Mouse (Mus musculus) cerebellum, adult 2 months (tissue): Measurements from ENCODE around the gene Gm28053. TPM values are rescaled to one million over a fixed set of nuclear protein-coding genes. Genes with fewer than 3 reads are reported as not detected.

ENCODE experiments used
- DNase-seq, 2 experiments: peaks; one replicate each; pipeline ENCODE4 v3.0.0; 2021
- H3K27ac ChIP-seq: fragments of 200-500 bp; 2 replicates; pipeline ENCODE4 v1.5.1; 2012; ENCODE audit warnings: low read length, control low read depth, inconsistent platforms; ENCODE audit not compliant: insufficient read depth
- H3K27me3 ChIP-seq: fragments of 200-500 bp; 2 replicates; pipeline ENCODE4 v1.6.1; 2012; ENCODE audit warnings: inconsistent platforms, mild to moderate bottlenecking, low read length, moderate library complexity; ENCODE audit not compliant: control insufficient read depth, insufficient read depth
- H3K4me1 ChIP-seq: fragments of 200-500 bp; 2 replicates; pipeline ENCODE4 v1.6.1; 2011; ENCODE audit warnings: low read length; ENCODE audit not compliant: control insufficient read depth, insufficient read depth
- H3K4me3 ChIP-seq: fragments of 200-500 bp; replicated peaks from 2 replicates; pipeline ENCODE3; 2011; ENCODE audit warnings: mild to moderate bottlenecking, low read depth, low read length, control low read depth; ENCODE audit not compliant: insufficient read depth
- CTCF ChIP-seq: fragments of 200-500 bp; IDR thresholded peaks from 2 replicates; pipeline ENCODE4 v1.5.1; 2011; ENCODE audit warnings: low read depth, mild to moderate bottlenecking, control low read depth, low read length, moderate library complexity, borderline replicate concordance; ENCODE audit not compliant: insufficient read depth
- POLR2A ChIP-seq: fragments of 200-500 bp; IDR thresholded peaks from 2 replicates; pipeline ENCODE4 v1.6.1; 2011; ENCODE audit warnings: low read length, control low read depth, borderline replicate concordance; ENCODE audit not compliant: insufficient read depth
- WGBS: fragments of 180-500 bp; shearing (Covaris S2); methylation state at CpG from one replicate; pipeline ENCODE4 v1.1.7; 2018; 5-methylcytosine and 5-hydroxymethylcytosine counted together
- polyA plus RNA-seq: library from polyadenylated mRNA; depleted of rRNA; stranded (reverse); fragments of >200 nt; gene quantifications from 2 replicates; pipeline ENCODE4 v1.2.3, GENCODE M21; 2012; rRNA removed

Gene Gm28053
- 0.93 TPM in 1 of 2 replicates, not detected in the other for polyA plus RNA-seq

DNA sequence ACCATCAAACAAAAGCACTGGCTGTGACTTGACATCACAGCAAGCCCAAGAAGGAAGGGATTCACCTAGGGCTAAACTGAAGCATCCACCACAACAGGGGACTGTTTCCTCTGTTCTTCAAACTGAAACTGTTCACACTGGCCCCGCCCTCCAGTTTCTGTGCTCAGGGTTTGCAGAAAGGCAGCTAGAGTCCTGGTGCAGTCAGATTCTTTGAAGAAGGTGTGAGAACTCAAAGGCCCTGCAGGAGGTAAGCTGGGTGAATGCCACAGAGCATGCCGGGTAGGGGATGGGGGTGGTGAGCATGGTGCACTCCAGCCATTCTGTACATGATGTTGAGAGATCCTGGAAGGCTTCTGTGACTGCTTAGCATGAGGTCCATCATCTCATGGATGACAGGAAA is at the start of gene Gm28053, which contains the start of gene Gimap7:
Gene Gm28053, plus strand, starts transcription at position 153 of the 400 bp plus-strand sequence.
Gene Gimap7, plus strand, starts transcription at position 167 of the 400 bp plus-strand sequence.
- Histone ChIP-seq H3K4me1 (no peaks in the 10 kb centered on the region), H3K27ac (no peak within 1 kb of the TSS), H3K4me3 (no peak within 1 kb of the TSS), H3K27me3 (no peaks in the 10 kb centered on the region; the same call in 1 of the 2 replicates)
- DNase-seq = no peak
- no peak for TF ChIP-seq POLR2A
- TF ChIP-seq CTCF = no peak
- WGBS = 51% methylated on average over 2 of the region's 2 CpGs

DNA sequence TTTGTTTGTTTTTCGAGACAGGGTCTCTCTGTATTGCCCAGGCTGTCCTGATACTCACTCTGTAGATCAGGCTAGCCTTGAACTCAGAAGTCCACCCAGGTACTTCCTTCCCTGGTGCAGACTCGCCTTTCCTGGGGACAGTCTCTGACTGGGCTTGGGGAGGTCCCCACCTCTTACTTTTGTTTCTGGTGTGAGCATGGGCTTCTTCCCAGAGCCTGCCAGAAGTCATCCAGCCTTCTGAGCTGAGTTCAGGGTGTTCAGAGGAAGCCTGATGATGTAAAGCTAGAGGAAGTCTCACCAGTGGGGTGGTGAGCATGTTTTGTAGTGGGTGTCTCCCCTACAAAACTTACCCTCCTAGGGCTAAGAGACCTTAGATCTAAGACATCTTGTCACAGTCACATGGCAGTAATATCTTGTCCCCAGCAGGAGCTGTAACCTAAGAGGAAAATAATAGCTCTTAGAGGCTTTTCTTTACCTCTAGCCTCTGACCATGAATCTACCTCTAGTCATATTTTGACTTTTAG is 48.9 kb upstream of the Gm28053 start:
- TF ChIP-seq CTCF (no peak), POLR2A (no peak)
- H3K27ac ChIP-seq = no peak overlapping the region
- H3K27me3 ChIP-seq = no peaks in the 10 kb centered on the region

DNA sequence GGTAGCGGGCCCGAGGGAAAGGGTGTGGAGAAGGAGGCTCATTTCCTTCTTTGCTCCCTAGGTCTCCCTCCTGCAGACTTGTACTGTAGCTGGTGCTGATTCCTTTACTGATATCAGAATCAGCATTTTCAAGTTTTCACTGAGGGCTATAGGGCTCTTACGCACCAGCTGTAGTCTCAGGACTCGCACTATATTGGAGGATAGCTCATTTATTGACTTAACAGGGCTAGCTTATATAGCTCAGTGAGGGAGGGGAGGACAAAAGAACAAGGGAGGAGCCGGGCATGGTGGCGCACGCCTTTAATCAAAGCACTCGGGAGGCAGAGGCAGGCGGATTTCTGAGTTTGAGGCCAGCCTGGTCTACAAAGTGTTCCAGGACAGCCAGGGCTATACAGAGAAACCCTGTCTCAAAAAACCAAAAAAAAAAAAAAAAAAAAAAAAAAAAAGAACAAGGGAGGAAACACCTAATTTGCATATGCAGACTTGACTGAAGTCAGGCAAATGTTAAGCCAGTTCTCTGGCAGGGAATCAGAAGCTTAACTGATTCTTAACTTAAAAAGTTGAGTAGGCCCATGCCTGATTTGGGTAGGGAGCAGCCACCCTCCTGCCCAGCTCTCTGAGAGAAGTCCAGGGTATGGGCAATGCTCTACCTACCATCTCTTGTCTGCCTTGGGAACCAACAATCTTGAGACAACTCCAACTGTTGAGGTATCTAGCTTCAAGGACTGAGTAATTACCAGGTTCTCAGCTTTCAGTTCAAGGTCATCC is 43.9 kb upstream of the Gm28053 start:
- 96% methylated on average over 9 of the region's 9 CpGs for WGBS

More for the DNA sequence above, 48.9 kb upstream of the Gm28053 start:
- no peak for DNase-seq
- 69% methylated on average over 2 of the region's 2 CpGs for WGBS
- H3K4me1 ChIP-seq = no peaks in the 10 kb centered on the region
- H3K4me3 ChIP-seq = no peak overlapping the region

DNA sequence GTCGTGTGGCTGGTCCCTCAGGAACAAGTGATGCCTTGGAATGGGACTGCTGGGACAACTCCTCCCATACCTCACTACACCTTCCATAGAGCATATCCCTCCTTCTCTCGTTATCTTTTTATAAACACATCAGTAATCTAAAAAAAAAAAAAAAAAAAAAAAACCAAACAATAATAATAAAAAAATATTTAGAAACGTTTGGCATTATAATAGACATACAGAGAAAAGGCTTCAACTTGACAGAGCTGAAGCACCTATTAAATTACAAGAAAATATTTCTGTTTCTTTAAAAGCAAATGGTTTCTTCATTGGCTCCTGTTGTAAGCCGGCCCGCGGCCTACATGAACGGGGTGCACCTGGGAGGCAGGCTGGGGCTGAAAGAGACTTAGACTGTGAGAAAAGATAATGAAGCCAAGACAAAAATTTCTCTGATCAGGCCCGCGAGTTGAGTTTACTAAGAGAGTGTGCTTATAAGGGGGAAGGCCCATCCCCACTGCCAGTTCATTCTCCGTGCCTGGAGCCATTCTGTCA is 42.9 kb upstream of the Gm28053 start:
- 60% methylated on average over 10 of the region's 10 CpGs for WGBS
- no peak for TF ChIP-seq CTCF
- no peak for TF ChIP-seq POLR2A
- no peak for DNase-seq
- no peak overlapping the region for H3K27ac ChIP-seq
- no peaks in the 10 kb centered on the region; the same call in 1 of the 2 replicates for H3K4me1 ChIP-seq
- no peak overlapping the region for H3K4me3 ChIP-seq
- no peaks in the 10 kb centered on the region for H3K27me3 ChIP-seq

More for the DNA sequence above, 43.9 kb upstream of the Gm28053 start:
- H3K4me3 ChIP-seq = no peak overlapping the region
- H3K4me1 ChIP-seq = no peaks in the 10 kb centered on the region; the same call in 1 of the 2 replicates
- no peak overlapping the region for H3K27ac ChIP-seq
- no peaks in the 10 kb centered on the region for H3K27me3 ChIP-seq
- TF ChIP-seq CTCF (no peak), POLR2A (no peak)
- DNase-seq = no peak

DNA sequence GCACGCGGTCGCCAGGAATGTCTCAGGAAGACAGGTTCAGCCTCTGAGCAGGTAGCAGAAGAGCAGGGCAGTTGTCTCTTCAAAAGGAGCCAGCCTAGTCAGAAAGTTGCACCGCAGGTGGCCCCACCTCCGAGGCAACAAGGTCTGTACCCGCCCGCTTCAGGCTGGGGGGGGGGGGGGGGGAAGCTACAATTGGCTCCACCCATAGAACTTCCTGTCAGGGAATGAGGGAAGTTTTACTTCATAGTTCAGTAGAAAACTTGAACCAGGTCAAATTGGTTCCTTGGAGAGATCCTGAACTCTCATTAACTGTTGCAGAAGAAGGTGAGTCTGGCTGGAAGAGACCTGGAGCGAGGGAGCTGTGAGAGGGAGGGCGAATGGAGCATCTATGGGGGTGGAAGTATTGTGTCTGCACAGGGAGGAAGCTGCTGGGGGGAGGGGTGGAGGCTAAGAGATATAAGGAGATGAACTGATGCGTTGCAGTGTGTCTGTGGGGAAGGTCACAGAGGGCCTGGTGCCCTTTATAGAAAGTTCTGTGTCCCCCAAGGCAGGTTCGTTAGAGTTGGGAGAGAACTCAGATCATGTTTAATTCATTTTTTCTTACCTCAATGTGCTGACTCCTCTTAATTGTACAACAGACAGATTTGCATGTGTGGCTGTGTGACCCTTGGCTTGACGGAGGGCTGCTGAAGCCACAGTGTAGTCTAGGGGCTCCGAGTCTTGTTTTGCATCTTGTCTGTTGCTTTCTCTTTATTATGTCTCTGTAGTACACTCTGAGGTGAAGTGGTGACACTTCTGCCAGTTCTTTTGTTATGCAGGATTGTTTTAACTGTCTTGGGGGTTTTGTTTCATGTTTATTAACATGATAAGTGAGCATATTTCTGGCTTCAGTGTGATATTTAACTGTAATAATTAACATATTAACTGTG is 42.2 kb upstream of the Gm28053 start, which contains the start of gene Gimap9:
Gene Gimap9, plus strand, starts transcription at position 199 of the 929 bp plus-strand sequence.
- WGBS = 39% methylated on average over 13 of the region's 13 CpGs
- no peaks in the 10 kb centered on the region; the same call in 1 of the 2 replicates for H3K4me1 ChIP-seq
- TF ChIP-seq POLR2A (no peak), CTCF (no peak)
- DNase-seq = no peak
- no peak within 1 kb of the TSS for H3K27ac ChIP-seq
- H3K4me3 ChIP-seq = no peak within 1 kb of the TSS
- no peaks in the 10 kb centered on the region for H3K27me3 ChIP-seq

DNA sequence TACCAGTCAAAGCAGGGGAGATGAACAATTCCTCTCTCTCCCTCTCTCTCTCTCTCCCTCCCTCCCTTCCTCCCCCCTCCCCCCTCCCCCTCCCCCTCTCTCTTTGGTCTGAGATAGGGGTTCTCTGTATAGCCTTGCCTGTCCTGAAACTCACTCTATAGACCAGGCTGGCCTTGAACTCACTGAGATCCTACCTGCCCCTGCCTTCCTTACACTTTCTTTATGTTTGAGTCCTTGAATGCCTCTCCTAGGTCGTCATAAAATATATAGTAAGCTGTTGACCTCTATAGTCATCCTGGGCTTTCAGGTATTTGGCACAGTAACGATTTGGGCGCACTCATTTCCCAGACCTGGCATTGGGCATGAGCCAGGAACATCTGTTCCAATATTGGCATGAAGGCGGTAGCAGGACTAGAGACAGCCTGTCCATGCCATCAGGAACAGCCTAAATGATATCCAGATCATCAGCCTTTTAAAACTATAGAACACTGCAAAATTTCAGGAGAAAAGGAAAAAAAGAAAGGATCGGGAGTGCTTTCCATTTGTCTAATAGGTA is 41.5 kb upstream of the Gm28053 start:
- WGBS = 34% methylated on average over 5 of the region's 5 CpGs
- Histone ChIP-seq H3K4me1 (no peaks in the 10 kb centered on the region; the same call in 1 of the 2 replicates), H3K27ac (no peak overlapping the region), H3K27me3 (no peaks in the 10 kb centered on the region), H3K4me3 (no peak overlapping the region)
- no peak for DNase-seq
- no peak for TF ChIP-seq CTCF
- no peak for TF ChIP-seq POLR2A
